ENCODE assay signal across 7 mouse cellular contexts in the genomic region with DNA sequence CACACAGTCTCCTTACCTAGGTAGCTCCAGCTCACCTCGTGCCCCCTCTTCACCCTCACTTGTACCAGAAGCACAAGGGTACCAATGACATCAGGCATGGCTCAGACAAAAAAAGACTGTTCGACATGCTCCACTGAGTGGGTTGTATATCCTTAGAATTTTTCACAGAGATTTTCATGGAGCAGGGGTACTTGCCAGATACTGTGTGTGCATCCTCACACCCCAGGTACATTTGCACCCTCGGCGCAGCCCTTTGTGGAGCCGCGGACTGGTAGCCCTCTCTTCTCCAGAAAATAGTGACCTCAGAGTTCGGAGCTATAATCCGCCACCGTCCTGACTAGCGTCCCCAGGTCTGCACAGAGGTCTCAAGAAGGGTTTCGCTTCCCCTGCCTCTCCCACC. TPM values are rescaled to one million over a fixed set of nuclear protein-coding genes. Genes with fewer than 3 reads are reported as not detected.
A peak's percentile ranks its signal among the peaks of the same experiment; 100 is the strongest.
DNase-seq lines count a peak whose midpoint lies in the region; ATAC-seq lines count a peak whose summit lies in the region.

No protein-coding gene starts in this region.

- ATAC-seq in lung, embryonic 15.5 days (ENCODE audit: borderline replicate concordance, extremely low read depth, low FRiP score, low TSS enrichment), result no peak
- ATAC-seq in forebrain, embryonic 13.5 days, result no peak; the same call in 1 of the 2 replicates
- no peak for ATAC-seq in limb, embryonic 13.5 days (ENCODE audit: low FRiP score, low read depth)
- no peak for ATAC-seq in stomach, embryonic 16.5 days (ENCODE audit: insufficient read depth, low FRiP score)

- DNase-seq in lung, postnatal 4 days, result no peak
- no peak for DNase-seq in left cerebral cortex, adult 9 months (ENCODE audit: low spot score in 2 of 2)
- no peak for DNase-seq in thymus, postnatal 4 days

- H3K27ac ChIP-seq in lung, embryonic 15.5 days, result no peak overlapping the region
- H3K27ac ChIP-seq in forebrain, embryonic 13.5 days, result peak overlapping the region; percentile 98
- H3K27ac ChIP-seq in limb, embryonic 13.5 days, result no peak overlapping the region
- H3K27ac ChIP-seq in stomach, embryonic 16.5 days (ENCODE audit: low read length), result no peak overlapping the region

- H3K4me3 ChIP-seq in lung, embryonic 15.5 days, result no peak overlapping the region
- H3K4me3 ChIP-seq in forebrain, embryonic 13.5 days, result peak overlapping the region; percentile 94
- peak overlapping the region; percentile 42 for H3K4me3 ChIP-seq in limb, embryonic 13.5 days
- H3K4me3 ChIP-seq in stomach, embryonic 16.5 days (replicated peaks; ENCODE audit: low read length), result peak overlapping the region; percentile 31

- peak overlapping the region; percentile 48 for H3K4me2 ChIP-seq in lung, embryonic 15.5 days
- H3K4me2 ChIP-seq in forebrain, embryonic 13.5 days, result peak overlapping the region; percentile 93
- H3K4me2 ChIP-seq in limb, embryonic 13.5 days (replicated peaks), result peak overlapping the region; percentile 68
- peak overlapping the region; percentile 49 for H3K4me2 ChIP-seq in stomach, embryonic 16.5 days (ENCODE audit: low read depth, low read length)

- peaks cover 71% of the 10 kb centered on the region for H3K27me3 ChIP-seq in lung, embryonic 15.5 days
- no peaks in the 10 kb centered on the region for H3K27me3 ChIP-seq in forebrain, embryonic 13.5 days
- peaks cover 73% of the 10 kb centered on the region for H3K27me3 ChIP-seq in limb, embryonic 13.5 days
- H3K27me3 ChIP-seq in stomach, embryonic 16.5 days (ENCODE audit: control insufficient read depth, insufficient read depth, low read length), result peaks cover 62% of the 10 kb centered on the region

- WGBS in lung, embryonic 15.5 days, result 11% methylated on average over 11 of the region's 11 CpGs
- WGBS in forebrain, embryonic 13.5 days, result 3% methylated on average over 11 of the region's 11 CpGs
- WGBS in limb, embryonic 13.5 days, result 9% methylated on average over 11 of the region's 11 CpGs
- 13% methylated on average over 11 of the region's 11 CpGs for WGBS in stomach, embryonic 16.5 days

- H3K4me1 ChIP-seq in lung, embryonic 15.5 days, result peaks cover 9% of the 10 kb centered on the region; the same call in 1 of the 2 replicates
- peaks cover 56% of the 10 kb centered on the region for H3K4me1 ChIP-seq in forebrain, embryonic 13.5 days
- H3K4me1 ChIP-seq in limb, embryonic 13.5 days, result peaks cover 21% of the 10 kb centered on the region
- H3K4me1 ChIP-seq in stomach, embryonic 16.5 days (ENCODE audit: control insufficient read depth, insufficient read depth, low read length), result peaks cover 7% of the 10 kb centered on the region

- no peaks in the 10 kb centered on the region for H3K36me3 ChIP-seq in lung, embryonic 15.5 days
- no peaks in the 10 kb centered on the region for H3K36me3 ChIP-seq in forebrain, embryonic 13.5 days (ENCODE audit: poor library complexity, severe bottlenecking)
- no peaks in the 10 kb centered on the region for H3K36me3 ChIP-seq in limb, embryonic 13.5 days
- no peaks in the 10 kb centered on the region for H3K36me3 ChIP-seq in stomach, embryonic 16.5 days (ENCODE audit: control insufficient read depth, insufficient read depth, low read length)

- no peaks in the 10 kb centered on the region for H3K9me3 ChIP-seq in lung, embryonic 15.5 days
- H3K9me3 ChIP-seq in forebrain, embryonic 13.5 days (replicated peaks), result no peaks in the 10 kb centered on the region
- H3K9me3 ChIP-seq in limb, embryonic 13.5 days, result no peaks in the 10 kb centered on the region
- H3K9me3 ChIP-seq in stomach, embryonic 16.5 days (replicated peaks; ENCODE audit: control insufficient read depth, low read length), result no peaks in the 10 kb centered on the region

- H3K9ac ChIP-seq in lung, embryonic 15.5 days, result no peak overlapping the region
- H3K9ac ChIP-seq in forebrain, embryonic 13.5 days, result peak overlapping the region; percentile 100
- H3K9ac ChIP-seq in limb, embryonic 13.5 days, result 0 out of 2 replicates have a peak overlapping the region, but pooled peaks have one; percentile 26
- no peak overlapping the region for H3K9ac ChIP-seq in stomach, embryonic 16.5 days (ENCODE audit: low read length)

RNA-seq across cellular contexts. Expression of gene Tubb3, which starts 0.4 kb away (rescaled TPM):
- 4.6 and 11.4 TPM in 2 replicates for polyA plus RNA-seq in lung, embryonic 15.5 days (2015; fragmentation: Nextera tagmentation; extraction: Ambion mirVana)
- 1,305 and 1,381 TPM in 2 replicates for polyA plus RNA-seq in forebrain, embryonic 13.5 days (2015; fragmentation: Nextera tagmentation; extraction: Ambion mirVana)
- 6.9 and 9.4 TPM in 2 replicates for polyA plus RNA-seq in limb, embryonic 13.5 days (2015; fragmentation: Nextera tagmentation; extraction: Ambion mirVana)
- polyA plus RNA-seq in stomach, embryonic 16.5 days (2015; fragmentation: Nextera tagmentation; extraction: Ambion mirVana), result 46.7 and 50.2 TPM in 2 replicates

RNA-seq across cellular contexts. Expression of gene Mc1r, which starts 3.9 kb away (rescaled TPM):
- not detected in 2 replicates for polyA plus RNA-seq in lung, embryonic 15.5 days (2015; fragmentation: Nextera tagmentation; extraction: Ambion mirVana)
- 0.15 and 0.27 TPM in 2 replicates for polyA plus RNA-seq in forebrain, embryonic 13.5 days (2015; fragmentation: Nextera tagmentation; extraction: Ambion mirVana)
- 0.05 TPM in 1 of 2 replicates, not detected in the other for polyA plus RNA-seq in limb, embryonic 13.5 days (2015; fragmentation: Nextera tagmentation; extraction: Ambion mirVana)
- not detected in 2 replicates for polyA plus RNA-seq in stomach, embryonic 16.5 days (2015; fragmentation: Nextera tagmentation; extraction: Ambion mirVana)

RNA-seq across cellular contexts. Expression of gene Def8, which starts 12.5 kb away (rescaled TPM):
- polyA plus RNA-seq in lung, embryonic 15.5 days (2015; fragmentation: Nextera tagmentation; extraction: Ambion mirVana), result 29.7 and 31.1 TPM in 2 replicates
- 38.9 and 41.2 TPM in 2 replicates for polyA plus RNA-seq in forebrain, embryonic 13.5 days (2015; fragmentation: Nextera tagmentation; extraction: Ambion mirVana)
- 38.3 and 41.7 TPM in 2 replicates for polyA plus RNA-seq in limb, embryonic 13.5 days (2015; fragmentation: Nextera tagmentation; extraction: Ambion mirVana)
- 27.0 and 30.5 TPM in 2 replicates for polyA plus RNA-seq in stomach, embryonic 16.5 days (2015; fragmentation: Nextera tagmentation; extraction: Ambion mirVana)

RNA-seq across cellular contexts. Expression of gene Tcf25, which starts 37.2 kb away (rescaled TPM):
- 143 and 162 TPM in 2 replicates for polyA plus RNA-seq in lung, embryonic 15.5 days (2015; fragmentation: Nextera tagmentation; extraction: Ambion mirVana)
- polyA plus RNA-seq in forebrain, embryonic 13.5 days (2015; fragmentation: Nextera tagmentation; extraction: Ambion mirVana), result 190 and 207 TPM in 2 replicates
- polyA plus RNA-seq in limb, embryonic 13.5 days (2015; fragmentation: Nextera tagmentation; extraction: Ambion mirVana), result 155 and 156 TPM in 2 replicates
- polyA plus RNA-seq in stomach, embryonic 16.5 days (2015; fragmentation: Nextera tagmentation; extraction: Ambion mirVana), result 167 and 177 TPM in 2 replicates

Comparison
In these comparisons a context has a peak if more than half of its experiments do, and no peak if none do; other contexts are left out.
1. H3K9ac ChIP-seq: peak in forebrain, embryonic 13.5 days (single experiment) and limb, embryonic 13.5 days (single experiment); none in lung, embryonic 15.5 days (single experiment) and stomach, embryonic 16.5 days (single experiment).
2. RNA of gene Tubb3, which starts 0.4 kb away (polyA plus RNA-seq): 1,305 to 1,381 TPM in forebrain, embryonic 13.5 days; 46.7 to 50.2 TPM in stomach, embryonic 16.5 days, 4.6 to 11.4 TPM in lung, embryonic 15.5 days and 6.9 to 9.4 TPM in limb, embryonic 13.5 days; every median in the first group is over 10 times any median in the second.
3. Peak in every context shown above with its lines, with median percentiles within 50 percentile points of each other: H3K4me2 ChIP-seq.